Mouse (Mus musculus): ENCODE measurements around the gene Filip1l. TPM values are rescaled to one million over a fixed set of nuclear protein-coding genes. Genes with fewer than 3 reads are reported as not detected.

The Filip1l gene
- polyA plus RNA-seq, 1 experiment from 2014 or later = 3.4 TPM

DNA sequence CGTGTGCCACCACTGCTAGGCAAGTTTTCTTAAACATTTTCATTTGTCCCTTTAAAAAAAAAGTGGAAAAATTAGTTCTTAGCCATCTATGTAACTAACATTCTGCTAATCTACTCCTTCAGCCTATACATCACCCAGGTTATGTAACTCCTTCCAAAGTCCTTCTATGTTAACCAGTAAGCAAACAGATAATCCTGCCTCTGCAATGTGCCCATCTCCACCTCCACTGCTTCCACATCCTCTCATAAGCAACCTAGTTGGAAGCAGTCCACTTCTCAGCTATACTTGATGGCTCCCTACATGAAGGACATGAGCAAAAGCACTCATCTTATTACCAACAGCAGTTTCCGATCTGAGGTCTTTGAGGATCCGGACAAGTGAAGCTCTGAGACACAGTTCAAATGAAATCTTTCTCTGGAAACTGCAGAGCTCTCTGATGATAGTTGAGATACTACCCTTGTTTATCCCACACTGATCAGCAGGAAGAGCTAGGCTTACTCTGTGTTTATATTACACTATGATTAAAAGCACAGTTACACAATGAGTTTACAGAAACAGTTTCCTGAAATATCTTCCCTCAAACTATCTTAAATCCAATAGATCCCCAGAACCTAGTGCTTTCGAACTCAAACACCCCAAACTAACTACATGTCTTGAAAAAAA lies 244.5 kb downstream of the Filip1l start:
- no peaks in the 10 kb centered on the region for H3K4me1 ChIP-seq (replicated peaks; ENCODE audit: control insufficient read depth, insufficient read depth, low read length)
- no peak overlapping the region for H3K4me3 ChIP-seq (replicated peaks; ENCODE audit: low read length)
- DNase-seq (ENCODE audit: low spot score) (no peak), ATAC-seq (ENCODE audit: low FRiP score) (no peak)
- no peaks in the 10 kb centered on the region for H3K9me3 ChIP-seq (ENCODE audit: control insufficient read depth, low read length)
- H3K36me3 ChIP-seq (replicated peaks; ENCODE audit: control insufficient read depth, insufficient read depth) = no peaks in the 10 kb centered on the region
- H3K27ac ChIP-seq = no peak overlapping the region
- no peak overlapping the region for H3K4me2 ChIP-seq (replicated peaks)
- no peak overlapping the region for H3K9ac ChIP-seq
- no peaks in the 10 kb centered on the region for H3K27me3 ChIP-seq (ENCODE audit: control insufficient read depth, insufficient read depth, low read length)
- WGBS = 89% methylated on average over 4 of the region's 4 CpGs

DNA sequence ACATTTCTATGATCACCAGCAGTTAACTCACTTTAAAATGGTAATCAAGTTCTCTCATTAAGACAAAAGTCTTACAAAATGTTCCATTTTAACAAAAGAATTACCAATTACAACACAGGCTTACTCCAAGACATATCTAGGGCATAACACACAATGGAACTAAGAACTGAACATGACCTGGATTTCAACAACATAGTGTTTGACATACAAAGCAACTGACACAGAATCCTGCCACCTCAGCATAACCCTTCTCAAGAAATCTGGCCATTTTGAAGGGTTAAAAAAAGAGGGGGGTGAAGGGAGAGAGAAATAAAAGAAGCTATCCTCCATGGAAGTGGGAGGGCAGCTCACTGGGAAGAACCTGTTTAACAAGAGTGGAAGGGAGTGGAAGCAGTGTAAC lies 248.1 kb downstream of the Filip1l start:
- ATAC-seq (ENCODE audit: low FRiP score) = no peak
- no peak overlapping the region for H3K4me3 ChIP-seq (replicated peaks; ENCODE audit: low read length)
- DNase-seq (ENCODE audit: low spot score) = no peak
- H3K4me2 ChIP-seq (replicated peaks) = no peak overlapping the region
- no peaks in the 10 kb centered on the region for H3K27me3 ChIP-seq (ENCODE audit: control insufficient read depth, insufficient read depth, low read length)
- no peak overlapping the region for H3K27ac ChIP-seq
- no peaks in the 10 kb centered on the region for H3K9me3 ChIP-seq (ENCODE audit: control insufficient read depth, low read length)
- H3K36me3 ChIP-seq (replicated peaks; ENCODE audit: control insufficient read depth, insufficient read depth) = no peaks in the 10 kb centered on the region
- no peak overlapping the region for H3K9ac ChIP-seq
- H3K4me1 ChIP-seq (replicated peaks; ENCODE audit: control insufficient read depth, insufficient read depth, low read length) = 0 out of 2 replicates have a peak, but pooled peaks cover 1% of the 10 kb centered on the region

DNA sequence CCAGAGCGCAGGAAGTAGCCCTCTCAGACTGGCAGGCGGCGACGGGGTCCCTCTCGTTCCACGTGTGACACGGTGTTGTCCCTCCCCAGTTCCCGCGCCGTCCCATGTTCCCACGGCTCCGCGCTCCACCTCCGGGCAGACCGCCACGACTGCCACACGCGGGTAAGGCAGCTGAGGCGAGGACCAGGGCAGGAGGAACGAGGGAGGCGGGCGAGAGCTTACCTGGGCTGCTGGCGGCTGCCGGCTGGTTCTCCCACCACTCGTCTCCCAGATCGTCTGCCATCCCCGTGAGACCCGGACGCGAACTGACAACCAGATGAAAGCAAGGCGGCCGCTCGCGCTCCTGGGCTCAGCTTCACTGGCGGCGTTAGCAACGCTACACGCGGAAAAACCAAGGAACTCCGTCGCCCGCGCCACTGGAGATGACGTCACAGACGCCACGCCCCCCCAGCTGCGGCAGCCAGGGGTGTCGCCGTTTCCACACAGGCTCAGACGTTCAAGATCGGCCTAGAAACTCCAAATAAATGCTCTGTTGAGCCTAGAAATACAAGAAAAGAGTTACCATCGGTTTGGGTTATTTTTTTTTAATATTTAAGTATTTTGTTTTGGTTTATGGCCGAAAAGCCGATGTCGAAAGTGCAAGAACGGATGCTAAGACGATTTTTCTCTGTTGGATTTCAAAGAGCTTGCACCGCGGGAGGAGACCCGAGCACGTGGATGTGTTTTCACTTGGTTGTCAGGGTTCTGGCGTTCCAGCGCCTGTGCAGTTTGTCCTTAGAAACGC lies 253.7 kb downstream of the Filip1l start, which contains the start of gene Cmss1:
Gene Cmss1 (minus strand): TSS at position 421 of the 784 bp plus-strand sequence.
- Histone ChIP-seq H3K27ac (peak within 1 kb of the TSS; percentile 78), H3K4me2 (replicated peaks) (peak within 1 kb of the TSS; percentile 82), H3K9ac (peak within 1 kb of the TSS; percentile 74), H3K36me3 (replicated peaks; ENCODE audit: control insufficient read depth, insufficient read depth) (no peaks in the 10 kb centered on the region), H3K4me1 (replicated peaks; ENCODE audit: control insufficient read depth, insufficient read depth, low read length) (peaks cover 4% of the 10 kb centered on the region; the same call in 1 of the 2 replicates), H3K27me3 (ENCODE audit: control insufficient read depth, insufficient read depth, low read length) (no peaks in the 10 kb centered on the region), H3K9me3 (ENCODE audit: control insufficient read depth, low read length) (no peaks in the 10 kb centered on the region), H3K4me3 (replicated peaks; ENCODE audit: low read length) (peak within 1 kb of the TSS; percentile 91)
- peak; percentile 97 for DNase-seq (ENCODE audit: low spot score)
- peak; percentile 96 for ATAC-seq (ENCODE audit: low FRiP score)
- WGBS = under 1% methylated on average over 64 of the region's 64 CpGs

DNA sequence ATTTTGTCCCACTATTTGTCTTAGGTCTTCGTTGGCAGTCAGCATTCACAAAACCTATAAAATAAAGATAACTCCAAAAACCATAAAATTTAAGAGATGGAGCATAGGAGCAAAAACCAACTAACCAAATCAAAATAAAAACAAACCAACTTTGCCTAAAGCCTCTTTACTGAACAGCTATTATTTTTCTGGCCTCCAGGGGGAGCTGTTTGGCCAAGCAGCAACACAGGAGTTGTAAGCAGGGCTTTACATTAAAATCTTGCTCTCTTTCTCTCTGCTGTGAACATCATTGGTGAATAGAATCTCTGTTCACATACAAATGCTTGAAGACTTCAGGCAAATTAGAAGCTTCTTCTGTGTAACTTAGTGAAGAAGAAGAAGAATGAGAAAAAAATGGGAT lies 258.9 kb downstream of the Filip1l start:
- 0% methylated on average over 1 of the region's 1 CpGs for WGBS
- no peak overlapping the region for H3K4me3 ChIP-seq (replicated peaks; ENCODE audit: low read length)

More for the DNA sequence above, 258.9 kb downstream of the Filip1l start:
- no peaks in the 10 kb centered on the region for H3K9me3 ChIP-seq (ENCODE audit: control insufficient read depth, low read length)
- no peaks in the 10 kb centered on the region for H3K36me3 ChIP-seq (replicated peaks; ENCODE audit: control insufficient read depth, insufficient read depth)
- no peak overlapping the region for H3K27ac ChIP-seq
- no peaks in the 10 kb centered on the region; the same call in 1 of the 2 replicates for H3K4me1 ChIP-seq (replicated peaks; ENCODE audit: control insufficient read depth, insufficient read depth, low read length)
- DNase-seq (ENCODE audit: low spot score) = peak; percentile 64
- no peak overlapping the region for H3K4me2 ChIP-seq (replicated peaks)
- H3K27me3 ChIP-seq (ENCODE audit: control insufficient read depth, insufficient read depth, low read length) = no peaks in the 10 kb centered on the region
- H3K9ac ChIP-seq = no peak overlapping the region
- ATAC-seq (ENCODE audit: low FRiP score) = no peak

Other genes with a start within 250 kb of the Filip1l start
- gene Tomm70a, start 231.4 kb upstream of the Filip1l start, polyA plus RNA-seq (2014; fragmentation: Nextera tagmentation; extraction: Ambion mirVana) = 87.9 and 100 TPM in 2 replicates
- gene Nit2, start 185.8 kb upstream of the Filip1l start, polyA plus RNA-seq (2014; fragmentation: Nextera tagmentation; extraction: Ambion mirVana) = 49.1 and 50.3 TPM in 2 replicates
- 39.8 and 41.4 TPM in 2 replicates for gene Tbc1d23, start 121.6 kb upstream of the Filip1l start, polyA plus RNA-seq (2014; fragmentation: Nextera tagmentation; extraction: Ambion mirVana)
- gene Tmem30c, start 60.2 kb upstream of the Filip1l start, polyA plus RNA-seq (2014; fragmentation: Nextera tagmentation; extraction: Ambion mirVana) = 0.17 and 0.43 TPM in 2 replicates